Mouse (Mus musculus) E14TG2a.4 (cell line): ENCODE data around the gene Acp6.
"Not testable (repeated sequence)": the region's sequence is repeated elsewhere in the genome, so short reads cannot be mapped to it uniquely, and the experiment has no call there.

ENCODE experiments used
- H3K27me3 ChIP-seq: 2 replicates; pipeline ENCODE4 v1.6.1; 2014; ENCODE audit warnings: low read length, control low read depth; ENCODE audit not compliant: insufficient read depth
- H3K36me3 ChIP-seq: 2 replicates; pipeline ENCODE4 v1.6.1; 2014; ENCODE audit warnings: low read length, control low read depth; ENCODE audit not compliant: insufficient read depth
- H3K4me1 ChIP-seq: replicated peaks from 2 replicates; pipeline ENCODE4 v1.6.1; 2014; ENCODE audit warnings: low read depth, low read length, control low read depth
- H3K4me3 ChIP-seq: replicated peaks from 2 replicates; pipeline ENCODE4 v1.5.1; 2014; ENCODE audit warnings: mild to moderate bottlenecking, low read length
- H3K9me3 ChIP-seq: 2 replicates; pipeline ENCODE4 v1.6.1; 2014; ENCODE audit warnings: low read length, control low read depth
- CTCF ChIP-seq: conservative IDR thresholded peaks from 2 replicates; pipeline ENCODE4 v1.5.1; 2014; ENCODE audit warnings: low read length
- NANOG ChIP-seq: IDR thresholded peaks from 2 replicates; pipeline ENCODE4 v1.6.1; 2014; ENCODE audit warnings: borderline replicate concordance, low read length, mixed read lengths
- POU5F1 ChIP-seq: IDR thresholded peaks from 2 replicates; pipeline ENCODE4 v1.6.1; 2014; ENCODE audit warnings: low read length, borderline replicate concordance

Gene Acp6

DNA sequence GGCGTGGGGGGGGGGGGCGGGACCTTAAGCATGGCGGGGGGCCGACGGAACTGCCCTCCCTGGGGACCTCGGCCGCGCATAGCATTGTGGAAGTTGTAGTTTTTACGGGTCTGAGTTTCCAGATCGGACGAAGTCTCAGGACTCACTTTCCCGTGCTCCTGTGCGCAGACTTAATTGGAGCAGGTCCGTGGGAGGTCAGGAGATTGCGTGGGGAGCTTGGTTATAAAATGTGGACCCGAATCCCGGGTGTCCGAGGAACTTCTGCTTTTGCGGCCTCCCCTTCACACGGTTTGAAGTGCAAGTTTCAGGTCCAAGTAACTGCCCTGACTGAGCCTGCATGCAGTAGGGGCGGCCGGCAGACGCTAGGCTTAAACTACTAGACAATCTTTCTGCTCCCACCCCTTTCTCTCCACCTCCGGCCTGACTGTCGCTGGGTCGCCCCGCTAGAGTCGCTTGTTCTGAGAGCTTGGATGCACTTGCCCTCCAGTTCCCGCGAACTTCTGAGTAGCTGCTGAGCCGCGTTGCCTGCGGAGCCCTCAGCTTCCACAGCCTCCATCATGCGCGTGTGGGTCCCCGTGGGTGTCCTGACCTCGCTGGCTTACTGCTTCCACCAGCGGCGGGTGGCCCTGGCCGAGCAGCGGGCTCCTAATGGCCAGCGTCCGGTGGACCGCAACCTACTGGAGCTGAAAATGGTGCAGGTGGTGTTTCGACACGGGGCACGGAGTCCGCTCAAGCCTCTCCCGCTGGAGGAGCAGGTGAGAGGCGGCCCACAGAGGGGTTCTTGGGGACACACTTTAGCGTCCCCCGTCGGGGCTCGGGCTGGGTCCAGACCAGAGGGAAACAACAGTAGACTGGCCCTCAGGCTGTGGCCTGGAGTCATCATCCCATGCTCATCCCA lies at the start of gene Acp6:
TSS of gene Acp6 (plus strand) at position 167 of the 898 bp plus-strand sequence.
- Histone ChIP-seq H3K4me1 (peaks cover 50% of the 10 kb centered on the region), H3K36me3 (peaks cover 13% of the 10 kb centered on the region), H3K27me3 (no peaks in the 10 kb centered on the region), H3K9me3 (no peaks in the 10 kb centered on the region), H3K4me3 (peak within 1 kb of the TSS; percentile 95)
- TF ChIP-seq CTCF: no peak
- TF ChIP-seq NANOG: no peak
- TF ChIP-seq POU5F1: no peak

DNA sequence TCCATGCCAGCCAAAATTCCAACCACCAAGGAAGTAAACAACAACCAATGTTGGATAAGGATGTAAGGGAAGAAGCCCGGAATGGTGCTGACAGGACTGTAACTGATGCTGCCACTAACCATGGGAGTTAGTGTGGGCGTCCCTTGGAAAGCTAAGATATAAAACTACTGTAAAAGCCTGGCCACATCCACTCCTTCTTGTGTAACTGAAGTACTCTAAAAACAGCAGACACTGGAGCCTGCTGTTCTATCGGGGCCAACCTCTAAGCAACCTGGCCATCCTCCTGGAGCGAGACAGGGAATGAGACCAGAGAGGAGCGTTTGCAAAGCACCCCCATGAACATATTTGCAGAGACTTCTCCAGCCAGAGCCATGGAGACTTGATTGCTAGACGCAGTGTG lies 41.1 kb upstream of the Acp6 start:
- no peaks in the 10 kb centered on the region for H3K36me3 ChIP-seq
- H3K27me3 ChIP-seq: no peaks in the 10 kb centered on the region
- no peak overlapping the region for H3K4me3 ChIP-seq
- peaks cover 7% of the 10 kb centered on the region for H3K9me3 ChIP-seq
- H3K4me1 ChIP-seq: peaks cover 7% of the 10 kb centered on the region
- TF ChIP-seq CTCF: no peak
- no peak for TF ChIP-seq NANOG
- no peak for TF ChIP-seq POU5F1

DNA sequence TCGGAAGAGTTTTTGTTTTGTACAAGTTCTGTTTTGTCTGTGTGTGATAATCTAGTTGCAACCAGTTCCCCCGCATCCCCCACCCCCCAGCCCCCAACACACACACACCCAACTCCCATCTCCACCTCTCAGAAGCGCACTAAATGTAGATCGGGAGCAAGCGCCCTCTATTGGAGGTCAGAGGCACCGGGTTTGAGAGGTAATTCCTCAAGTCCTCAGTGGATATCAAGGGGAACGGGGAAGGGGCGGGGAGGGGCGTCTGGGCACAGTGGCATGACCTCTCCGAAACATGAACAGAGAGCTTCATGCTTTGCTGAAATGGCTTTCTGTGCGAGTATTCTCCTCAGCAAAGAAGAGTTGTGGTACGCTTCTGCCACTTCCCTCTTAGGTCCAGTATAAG lies 40.3 kb upstream of the Acp6 start:
- TF ChIP-seq NANOG (no peak), POU5F1 (no peak), CTCF (peak; percentile 24)
- Histone ChIP-seq H3K4me1 (peaks cover 12% of the 10 kb centered on the region), H3K27me3 (no peaks in the 10 kb centered on the region), H3K4me3 (no peak overlapping the region), H3K36me3 (no peaks in the 10 kb centered on the region), H3K9me3 (peaks cover 7% of the 10 kb centered on the region)

DNA sequence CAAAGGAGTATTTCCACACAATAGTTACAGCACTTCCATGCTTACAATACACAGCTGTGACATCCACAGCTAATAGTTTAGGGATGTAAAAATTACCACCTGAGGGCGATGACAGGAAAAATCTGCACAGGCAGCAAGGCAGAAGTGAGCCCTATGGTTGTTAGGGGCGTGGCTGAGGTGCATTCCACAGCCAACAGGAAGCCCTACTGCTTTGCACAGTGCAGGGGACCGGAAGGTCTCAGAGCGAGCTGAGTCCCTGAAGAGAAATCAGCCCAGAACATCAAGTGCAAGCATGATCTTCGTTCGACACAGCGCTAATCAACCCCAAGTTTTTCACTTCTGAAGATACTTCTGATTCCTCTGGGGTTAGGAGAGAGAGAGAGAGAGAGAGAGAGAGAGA lies 34.4 kb upstream of the Acp6 start:
- Histone ChIP-seq H3K9me3 (peaks cover 7% of the 10 kb centered on the region), H3K4me1 (peaks cover 42% of the 10 kb centered on the region), H3K36me3 (no peaks in the 10 kb centered on the region), H3K27me3 (no peaks in the 10 kb centered on the region), H3K4me3 (peak overlapping the region; percentile 32; the same call in 1 of the 2 replicates)
- TF ChIP-seq POU5F1 (no peak), NANOG (no peak), CTCF (no peak)

DNA sequence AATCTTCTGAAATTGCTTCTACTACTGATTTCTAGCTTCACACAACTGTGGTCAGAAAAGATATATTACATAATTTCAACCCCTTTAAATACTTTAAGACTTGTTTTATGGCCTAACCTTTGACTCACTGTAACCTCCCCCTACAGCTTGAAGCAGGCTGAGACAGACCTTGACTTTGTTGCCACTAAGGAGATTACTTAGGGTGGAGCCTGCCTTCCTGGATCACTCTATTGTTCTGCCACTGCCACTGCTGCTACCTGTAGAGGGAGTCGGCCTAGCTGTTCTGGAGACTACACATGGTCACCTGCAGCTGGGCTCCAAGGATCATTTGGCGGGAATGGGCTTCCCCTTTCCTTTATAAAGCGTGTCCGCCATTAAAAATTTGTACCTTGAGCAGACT lies 29.2 kb upstream of the Acp6 start:
- Histone ChIP-seq H3K9me3 (peaks cover 35% of the 10 kb centered on the region), H3K36me3 (no peaks in the 10 kb centered on the region), H3K27me3 (no peaks in the 10 kb centered on the region), H3K4me3 (no peak overlapping the region), H3K4me1 (peaks cover 39% of the 10 kb centered on the region)
- TF ChIP-seq CTCF: 0 out of 2 replicates have a peak, but pooled peaks have one; percentile 6
- no peak for TF ChIP-seq POU5F1
- 0 out of 2 replicates have a peak, but pooled peaks have one; percentile 34 for TF ChIP-seq NANOG

DNA sequence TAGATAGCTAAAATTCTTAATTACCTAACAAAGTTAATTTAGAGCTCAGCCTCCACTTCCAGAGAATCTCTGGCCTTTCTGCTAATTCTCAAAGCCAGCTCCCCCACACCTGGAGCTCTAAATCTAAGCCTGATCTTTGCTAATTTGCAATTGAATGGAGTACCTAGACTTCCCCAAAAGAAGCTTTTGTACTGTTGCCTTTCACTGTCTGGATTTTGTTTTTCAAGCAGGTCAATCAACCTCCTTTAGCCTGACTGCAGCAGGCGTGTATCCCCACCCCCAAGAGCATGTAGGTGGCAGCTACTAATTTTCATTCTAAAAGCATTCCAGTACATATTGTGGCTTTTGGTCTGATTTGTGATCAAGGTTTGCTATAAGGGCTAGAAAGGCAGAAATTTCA lies 20.9 kb upstream of the Acp6 start:
- not testable (repeated sequence) for H3K27me3 ChIP-seq, H3K4me1 ChIP-seq, H3K36me3 ChIP-seq, H3K4me3 ChIP-seq
- peaks cover 85% of the 10 kb centered on the region for H3K9me3 ChIP-seq

DNA sequence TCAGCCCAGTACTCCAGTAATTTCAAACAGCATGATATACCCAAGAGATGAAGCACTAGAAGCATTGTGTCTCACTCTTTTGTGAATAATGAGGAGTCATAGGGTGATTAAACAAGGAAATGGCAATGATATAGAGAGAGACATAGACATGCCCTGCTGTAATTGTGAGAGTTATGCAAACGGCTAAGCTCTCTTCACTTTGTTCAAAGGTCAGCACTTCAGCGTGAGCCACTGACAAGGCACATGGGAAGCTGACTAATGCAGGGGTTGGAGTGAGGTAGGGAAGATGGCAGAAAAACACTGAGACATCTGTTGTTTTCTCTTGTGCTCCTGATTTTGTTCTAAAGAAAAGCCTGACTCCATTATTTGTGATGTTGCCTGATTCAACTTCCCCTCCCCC lies 7.5 kb upstream of the Acp6 start:
- peaks cover 30% of the 10 kb centered on the region for H3K9me3 ChIP-seq
- no peak overlapping the region for H3K4me3 ChIP-seq
- no peak for TF ChIP-seq CTCF
- no peak for TF ChIP-seq POU5F1
- no peak for TF ChIP-seq NANOG
- no peaks in the 10 kb centered on the region for H3K4me1 ChIP-seq
- no peaks in the 10 kb centered on the region for H3K36me3 ChIP-seq
- H3K27me3 ChIP-seq: no peaks in the 10 kb centered on the region

DNA sequence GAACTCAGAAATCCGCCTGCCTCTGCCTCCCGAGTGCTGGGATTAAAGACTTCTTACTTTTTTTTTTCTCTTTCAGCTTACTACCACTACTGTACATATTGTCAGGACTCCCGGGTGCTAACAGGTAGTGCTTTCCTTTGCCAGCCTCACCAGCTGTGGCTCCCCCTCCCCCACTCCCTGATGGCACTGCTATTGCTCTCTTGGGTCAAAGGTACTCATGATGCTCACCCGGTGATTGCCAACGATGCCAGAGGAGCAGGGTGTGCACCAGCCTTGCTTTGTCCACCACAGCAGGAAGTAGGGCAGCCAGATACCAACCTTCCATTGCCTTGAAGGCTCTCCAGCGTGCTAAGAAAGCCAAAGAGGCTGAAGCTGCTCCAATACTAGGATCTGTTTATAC lies 2.1 kb upstream of the Acp6 start:
- Histone ChIP-seq H3K9me3 (peaks cover 6% of the 10 kb centered on the region), H3K4me1 (peaks cover 27% of the 10 kb centered on the region), H3K4me3 (no peak overlapping the region), H3K36me3 (no peaks in the 10 kb centered on the region), H3K27me3 (no peaks in the 10 kb centered on the region)
- TF ChIP-seq CTCF (no peak), NANOG (no peak), POU5F1 (no peak)
